Comparison of ENCODE assay signal across 20 mouse cellular contexts in the genomic region with DNA sequence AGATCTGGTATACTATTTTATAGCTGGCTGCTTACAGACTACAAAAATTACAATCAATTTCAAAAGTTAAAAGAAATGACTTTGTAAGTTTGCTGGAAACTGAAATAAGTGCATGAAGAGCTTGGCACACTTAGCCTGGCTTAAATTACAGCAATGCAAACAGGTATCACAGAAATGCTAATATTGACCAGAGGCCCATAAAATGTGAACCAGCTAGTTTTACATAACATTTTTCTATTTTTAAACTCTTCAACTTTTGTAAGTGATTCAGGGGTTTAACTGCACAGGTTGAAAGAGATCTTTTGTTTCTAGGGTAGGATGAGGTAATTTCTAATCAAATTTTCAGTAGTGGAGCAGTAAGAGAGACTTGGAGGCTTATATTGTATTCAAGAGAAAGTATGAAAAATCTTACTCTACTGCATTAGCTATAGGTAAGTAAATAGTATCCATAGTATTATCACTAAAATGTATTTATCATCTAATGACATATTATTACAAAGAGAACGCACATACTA.
"Had no signal": no experiment of that assay in that cellular context is flagged by ENCODE, and none has a peak within 500 bp of the region (broad histone marks: within the 10 kb centered on the region; RNA-seq: fewer than 3 reads in every experiment).

No protein-coding gene starts in this region.

- DNase-seq: liver; liver, embryonic 13.5 days; liver, postnatal 0 days; midbrain, embryonic 14.5 days; retina, postnatal 1 day; right cerebral cortex, adult 18-20 months; right cerebral cortex, postnatal 25 days; right cerebral cortex, postnatal 4 days; spleen, adult 18-20 months; thymus, adult 18-20 months; thymus, postnatal 14 days; thymus, postnatal 36 days had no signal

- H3K9me3 ChIP-seq: liver, embryonic 13.5 days; liver, embryonic 15.5 days; lung, embryonic 15.5 days; midbrain, embryonic 10.5 days; midbrain, embryonic 12.5 days; neural tube, embryonic 13.5 days; neural tube, embryonic 15.5 days had no signal

- H3K9ac ChIP-seq: liver, embryonic 13.5 days; liver, embryonic 15.5 days; liver, postnatal 0 days; lung, embryonic 15.5 days; midbrain, embryonic 12.5 days; neural tube, embryonic 13.5 days; neural tube, embryonic 15.5 days had no signal

- H3K36me3 ChIP-seq: liver, embryonic 13.5 days; liver, embryonic 15.5 days; lung, embryonic 15.5 days; midbrain, embryonic 10.5 days; midbrain, embryonic 12.5 days; neural tube, embryonic 13.5 days; neural tube, embryonic 15.5 days had no signal

- H3K4me3 ChIP-seq: liver, embryonic 13.5 days; liver, embryonic 15.5 days; lung, embryonic 15.5 days; midbrain, embryonic 10.5 days; midbrain, embryonic 12.5 days; myocyte; neural tube, embryonic 13.5 days; neural tube, embryonic 15.5 days had no signal

- ATAC-seq: liver, postnatal 0 days; midbrain, embryonic 16.5 days had no signal

- H3K4me2 ChIP-seq: liver, embryonic 13.5 days; liver, embryonic 15.5 days; lung, embryonic 15.5 days; midbrain, embryonic 12.5 days; neural tube, embryonic 13.5 days; neural tube, embryonic 15.5 days had no signal

- H3K27ac ChIP-seq: liver, embryonic 13.5 days; liver, embryonic 15.5 days; lung, embryonic 15.5 days; midbrain, embryonic 10.5 days; midbrain, embryonic 12.5 days; neural tube, embryonic 13.5 days; neural tube, embryonic 15.5 days had no signal

- H3K4me1 ChIP-seq: liver, embryonic 13.5 days; liver, embryonic 15.5 days; lung, embryonic 15.5 days; midbrain, embryonic 10.5 days; midbrain, embryonic 12.5 days; neural tube, embryonic 13.5 days; neural tube, embryonic 15.5 days had no signal

- H3K27me3 ChIP-seq: liver, embryonic 13.5 days; liver, embryonic 15.5 days; lung, embryonic 15.5 days; midbrain, embryonic 12.5 days; neural tube, embryonic 13.5 days; neural tube, embryonic 15.5 days had no signal
